Mouse (Mus musculus): ENCODE measurements around the gene Ash1l.

DNA sequence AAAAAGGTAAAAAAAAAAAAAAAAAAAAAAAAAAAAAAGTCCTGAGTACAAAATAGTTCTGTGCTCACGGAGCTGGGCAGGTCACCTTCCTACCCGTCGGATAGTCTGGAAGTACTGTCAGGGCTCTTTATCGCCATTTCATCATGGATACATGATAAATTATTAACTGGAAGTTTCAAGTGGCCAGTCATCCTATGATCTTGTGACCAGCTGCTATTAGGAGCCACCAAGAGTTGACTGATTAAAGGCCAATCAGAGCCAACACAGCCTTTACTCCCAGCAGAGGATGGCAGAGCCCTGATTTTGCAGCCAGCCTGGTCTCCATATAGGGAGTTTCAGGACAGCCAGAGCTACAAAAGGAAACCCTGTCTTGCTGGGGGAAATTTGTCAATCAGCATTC lies 162.6 kb downstream of the Ash1l start:
- no peak for TF ChIP-seq CTCF (IDR thresholded peaks at IDR 0.05; ENCODE audit: control insufficient read depth, insufficient read depth, insufficient replicate concordance, low read depth, low read length)
- TF ChIP-seq POLR2A (IDR thresholded peaks at IDR 0.05; ENCODE audit: control insufficient read depth, low read depth, low read length), result no peak
